Mouse (Mus musculus): ENCODE measurements around the gene Gtf2h4. TPM values are rescaled to one million over a fixed set of nuclear protein-coding genes. Genes with fewer than 3 reads are reported as not detected.

Gtf2h4 gene
- polyA plus RNA-seq (2016; fragmentation: Nextera tagmentation; extraction: Ambion mirVana), result 45.7 and 56.5 TPM in 2 replicates

GRCm38 (mm10) chr17:35673416-35674035, at the start of gene Gtf2h4:
TSS of gene Gtf2h4 (minus strand) at chr17:35673739.
- Histone ChIP-seq H3K27me3 (ENCODE audit: insufficient read depth, poor library complexity, severe bottlenecking) (no peaks in the 10 kb centered on the region), H3K27ac (peak within 1 kb of the TSS; percentile 89), H3K36me3 (peaks cover 20% of the 10 kb centered on the region), H3K4me3 (peak within 1 kb of the TSS; percentile 77), H3K9me3 (no peaks in the 10 kb centered on the region), H3K4me1 (replicated peaks) (peaks cover 13% of the 10 kb centered on the region)
- DNase-seq (ENCODE audit: low spot score), result peak; percentile 82
- 2% methylated on average over 23 of the region's 23 CpGs for WGBS

- H3K27ac ChIP-seq, result peak overlapping the region; percentile 59; the same call in 1 of the 2 replicates
- no peak overlapping the region for H3K4me3 ChIP-seq
Observed at GRCm38 (mm10) chr17:35721676-35722075, 48.1 kb upstream of the Gtf2h4 start.

GRCm38 (mm10) chr17:35720340-35720727, 46.8 kb upstream of the Gtf2h4 start:
- H3K36me3 ChIP-seq, result no peaks in the 10 kb centered on the region
- H3K4me3 ChIP-seq, result peak overlapping the region; percentile 18; the same call in 1 of the 2 replicates
- no peaks in the 10 kb centered on the region for H3K9me3 ChIP-seq
- H3K4me1 ChIP-seq (replicated peaks), result peaks cover 21% of the 10 kb centered on the region
- no peak for DNase-seq (ENCODE audit: low spot score)
- H3K27me3 ChIP-seq (ENCODE audit: insufficient read depth, poor library complexity, severe bottlenecking), result peaks cover 19% of the 10 kb centered on the region
- peak overlapping the region; percentile 64 for H3K27ac ChIP-seq
- 17% methylated on average over 11 of the region's 11 CpGs for WGBS

More at GRCm38 (mm10) chr17:35721676-35722075, 48.1 kb upstream of the Gtf2h4 start:
- no peaks in the 10 kb centered on the region for H3K9me3 ChIP-seq
- no peak for DNase-seq (ENCODE audit: low spot score)
- peaks cover 26% of the 10 kb centered on the region for H3K4me1 ChIP-seq (replicated peaks)
- WGBS, result 65% methylated on average over 8 of the region's 8 CpGs
- no peaks in the 10 kb centered on the region for H3K36me3 ChIP-seq
- peaks cover 25% of the 10 kb centered on the region for H3K27me3 ChIP-seq (ENCODE audit: insufficient read depth, poor library complexity, severe bottlenecking)

GRCm38 (mm10) chr17:35719616-35720339, 46.2 kb upstream of the Gtf2h4 start:
- H3K4me1 ChIP-seq (replicated peaks), result peaks cover 15% of the 10 kb centered on the region
- no peaks in the 10 kb centered on the region for H3K36me3 ChIP-seq
- no peak overlapping the region for H3K4me3 ChIP-seq
- H3K27me3 ChIP-seq (ENCODE audit: insufficient read depth, poor library complexity, severe bottlenecking), result peaks cover 16% of the 10 kb centered on the region
- no peaks in the 10 kb centered on the region for H3K9me3 ChIP-seq
- DNase-seq (ENCODE audit: low spot score), result no peak
- H3K27ac ChIP-seq, result peak overlapping the region; percentile 12; the same call in 1 of the 2 replicates
- WGBS, result 64% methylated on average over 9 of the region's 9 CpGs

GRCm38 (mm10) chr17:35717080-35717479, 43.5 kb upstream of the Gtf2h4 start:
- no peaks in the 10 kb centered on the region for H3K36me3 ChIP-seq
- no peak for DNase-seq (ENCODE audit: low spot score)
- peaks cover 19% of the 10 kb centered on the region for H3K4me1 ChIP-seq (replicated peaks)
- no peaks in the 10 kb centered on the region for H3K9me3 ChIP-seq
- H3K27ac ChIP-seq, result no peak overlapping the region
- no peak overlapping the region for H3K4me3 ChIP-seq
- 88% methylated on average over 6 of the region's 6 CpGs for WGBS
- H3K27me3 ChIP-seq (ENCODE audit: insufficient read depth, poor library complexity, severe bottlenecking), result peaks cover 6% of the 10 kb centered on the region; the same call in 1 of the 2 replicates

GRCm38 (mm10) chr17:35716114-35716513, 42.6 kb upstream of the Gtf2h4 start:
- WGBS, result 93% methylated on average over 3 of the region's 3 CpGs
- H3K27me3 ChIP-seq (ENCODE audit: insufficient read depth, poor library complexity, severe bottlenecking), result peaks cover 6% of the 10 kb centered on the region; the same call in 1 of the 2 replicates
- DNase-seq (ENCODE audit: low spot score), result no peak

GRCm38 (mm10) chr17:35710705-35711347, 37.3 kb upstream of the Gtf2h4 start:
- H3K9me3 ChIP-seq, result no peaks in the 10 kb centered on the region
- H3K4me3 ChIP-seq, result peak overlapping the region; percentile 14
- no peaks in the 10 kb centered on the region for H3K27me3 ChIP-seq (ENCODE audit: insufficient read depth, poor library complexity, severe bottlenecking)
- DNase-seq (ENCODE audit: low spot score), result no peak
- H3K4me1 ChIP-seq (replicated peaks), result peaks cover 28% of the 10 kb centered on the region
- no peaks in the 10 kb centered on the region for H3K36me3 ChIP-seq
- H3K27ac ChIP-seq, result peak overlapping the region; percentile 73
- 46% methylated on average over 8 of the region's 8 CpGs for WGBS

More at GRCm38 (mm10) chr17:35716114-35716513, 42.6 kb upstream of the Gtf2h4 start:
- Histone ChIP-seq H3K36me3 (no peaks in the 10 kb centered on the region), H3K4me1 (replicated peaks) (peaks cover 18% of the 10 kb centered on the region), H3K27ac (no peak overlapping the region), H3K4me3 (no peak overlapping the region), H3K9me3 (no peaks in the 10 kb centered on the region)

GRCm38 (mm10) chr17:35708611-35709010, 35.1 kb upstream of the Gtf2h4 start:
- H3K4me3 ChIP-seq, result no peak overlapping the region
- no peak overlapping the region for H3K27ac ChIP-seq
- 86% methylated on average over 2 of the region's 2 CpGs for WGBS
- DNase-seq (ENCODE audit: low spot score), result no peak
- H3K9me3 ChIP-seq, result no peaks in the 10 kb centered on the region
- H3K27me3 ChIP-seq (ENCODE audit: insufficient read depth, poor library complexity, severe bottlenecking), result no peaks in the 10 kb centered on the region
- H3K36me3 ChIP-seq, result no peaks in the 10 kb centered on the region
- H3K4me1 ChIP-seq (replicated peaks), result peaks cover 44% of the 10 kb centered on the region

GRCm38 (mm10) chr17:35707929-35708328, 34.4 kb upstream of the Gtf2h4 start:
- Histone ChIP-seq H3K4me3 (no peak overlapping the region), H3K36me3 (no peaks in the 10 kb centered on the region), H3K9me3 (no peaks in the 10 kb centered on the region), H3K27ac (no peak overlapping the region), H3K4me1 (replicated peaks) (peaks cover 46% of the 10 kb centered on the region), H3K27me3 (ENCODE audit: insufficient read depth, poor library complexity, severe bottlenecking) (no peaks in the 10 kb centered on the region)
- 70% methylated on average over 7 of the region's 7 CpGs for WGBS
- DNase-seq (ENCODE audit: low spot score), result no peak

GRCm38 (mm10) chr17:35705836-35706235, 32.3 kb upstream of the Gtf2h4 start:
- H3K27me3 ChIP-seq (ENCODE audit: insufficient read depth, poor library complexity, severe bottlenecking), result peaks cover 11% of the 10 kb centered on the region; the same call in 1 of the 2 replicates
- 24% methylated on average over 4 of the region's 4 CpGs for WGBS
- H3K9me3 ChIP-seq, result no peaks in the 10 kb centered on the region
- 0 out of 2 replicates have a peak, but pooled peaks cover 3% of the 10 kb centered on the region for H3K36me3 ChIP-seq
- H3K27ac ChIP-seq, result peak overlapping the region; percentile 99
- no peak overlapping the region for H3K4me3 ChIP-seq
- peak; percentile 58 for DNase-seq (ENCODE audit: low spot score)
- H3K4me1 ChIP-seq (replicated peaks), result peaks cover 51% of the 10 kb centered on the region

- DNase-seq (ENCODE audit: low spot score), result peak; percentile 88
- H3K4me3 ChIP-seq, result peak within 1 kb of the TSS; percentile 96
- no peaks in the 10 kb centered on the region for H3K9me3 ChIP-seq
- 3% methylated on average over 19 of the region's 19 CpGs for WGBS
- peaks cover 51% of the 10 kb centered on the region for H3K4me1 ChIP-seq (replicated peaks)
- H3K27me3 ChIP-seq (ENCODE audit: insufficient read depth, poor library complexity, severe bottlenecking), result peaks cover 14% of the 10 kb centered on the region; the same call in 1 of the 2 replicates
- H3K27ac ChIP-seq, result peak within 1 kb of the TSS; percentile 99
- H3K36me3 ChIP-seq, result peaks cover 4% of the 10 kb centered on the region
Observed at GRCm38 (mm10) chr17:35704621-35705464, 31.3 kb upstream of the Gtf2h4 start, which contains the start of gene Ddr1. TSS of gene Ddr1 (minus strand) at chr17:35704621.

GRCm38 (mm10) chr17:35703751-35704271, 30.3 kb upstream of the Gtf2h4 start:
- Histone ChIP-seq H3K4me3 (peak overlapping the region; percentile 96), H3K36me3 (peaks cover 15% of the 10 kb centered on the region), H3K27ac (peak overlapping the region; percentile 99), H3K4me1 (replicated peaks) (peaks cover 61% of the 10 kb centered on the region), H3K9me3 (no peaks in the 10 kb centered on the region), H3K27me3 (ENCODE audit: insufficient read depth, poor library complexity, severe bottlenecking) (peaks cover 14% of the 10 kb centered on the region; the same call in 1 of the 2 replicates)
- WGBS, result under 1% methylated on average over 14 of the region's 14 CpGs
- DNase-seq (ENCODE audit: low spot score), result peak; percentile 93

All from hindbrain, embryonic 10.5 days (tissue).